Comparison of ENCODE assay signal across 8 mouse cellular contexts in the genomic region with DNA sequence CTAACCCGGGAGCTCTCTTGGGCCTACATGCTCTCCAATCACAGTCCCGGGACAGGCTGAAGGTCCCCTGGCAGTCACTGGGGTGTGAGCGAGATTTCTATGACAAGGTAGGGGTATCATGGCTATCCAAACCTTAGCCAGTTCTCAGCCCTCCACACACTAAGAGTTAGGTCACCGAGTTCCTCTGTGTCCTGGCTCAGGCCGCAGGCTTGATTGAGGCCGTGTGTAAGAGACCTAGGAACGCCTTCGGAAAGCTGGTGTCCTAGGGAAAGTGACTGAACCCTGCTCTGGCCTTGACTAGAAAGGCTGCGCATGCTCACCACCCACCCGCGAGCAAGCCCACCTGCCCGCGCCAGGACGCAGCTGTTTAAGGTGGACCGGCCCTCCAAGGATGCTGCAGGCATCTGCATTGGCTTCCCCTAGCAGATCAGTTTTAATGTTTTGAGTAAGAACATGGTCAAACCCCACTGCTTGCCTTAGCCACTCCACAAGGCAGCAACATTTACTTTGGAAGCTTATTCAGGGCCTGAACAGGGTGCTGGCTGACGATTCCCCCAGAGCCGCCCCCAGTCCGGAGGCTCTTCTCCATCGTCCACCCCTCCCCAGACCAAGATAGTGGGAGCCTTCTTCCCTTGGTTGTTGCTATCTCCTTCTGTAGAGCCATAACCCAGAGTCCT. TPM values are rescaled to one million over a fixed set of nuclear protein-coding genes. Genes with fewer than 3 reads are reported as not detected.
DNase-seq lines count a peak whose midpoint lies in the region; ATAC-seq and TF ChIP-seq lines count a peak whose summit lies in the region.

No protein-coding gene starts in this region.

- DNase-seq in CD4-positive, CD25-positive, alpha-beta regulatory T cell, adult 2 months (ENCODE audit: low read depth, low spot score), result peak; percentile 33
- DNase-seq in adrenal gland, postnatal 25 days, result peak; percentile 72
- peak; percentile 85 for DNase-seq in embryonic facial prominence, embryonic 14.5 days (ENCODE audit: low spot score)
- peak; percentile 78 for DNase-seq in kidney, postnatal 0 days (ENCODE audit: low spot score)
- DNase-seq in neural tube, embryonic 11.5 days (ENCODE audit: low spot score), result peak; percentile 71
- DNase-seq in thymus, postnatal 10 days (ENCODE audit: low spot score in 2 of 2), result peak; percentile 48 to 49

- H3K9ac ChIP-seq in embryonic facial prominence, embryonic 14.5 days (ENCODE audit: low read depth, low read length), result peak overlapping the region; percentile 89
- peak overlapping the region; percentile 86 for H3K9ac ChIP-seq in heart, embryonic 14.5 days (ENCODE audit: low read length)
- H3K9ac ChIP-seq in kidney, postnatal 0 days (ENCODE audit: low read depth, low read length), result peak overlapping the region; percentile 76
- H3K9ac ChIP-seq in liver, embryonic 15.5 days, result peak overlapping the region; percentile 45
- peak overlapping the region; percentile 72 for H3K9ac ChIP-seq in neural tube, embryonic 11.5 days (ENCODE audit: low read length)

- peaks cover 27% of the 10 kb centered on the region for H3K36me3 ChIP-seq in embryonic facial prominence, embryonic 14.5 days (ENCODE audit: control insufficient read depth, insufficient read depth, low read length)
- peaks cover 33% of the 10 kb centered on the region for H3K36me3 ChIP-seq in heart, embryonic 14.5 days (ENCODE audit: control insufficient read depth, insufficient read depth, low read length)
- H3K36me3 ChIP-seq in kidney, postnatal 0 days (ENCODE audit: insufficient read depth, low read length), result peaks cover 12% of the 10 kb centered on the region
- H3K36me3 ChIP-seq in liver, embryonic 15.5 days (replicated peaks), result peaks cover 27% of the 10 kb centered on the region
- H3K36me3 ChIP-seq in neural tube, embryonic 11.5 days (ENCODE audit: control insufficient read depth, insufficient read depth, low read length), result peaks cover 1% of the 10 kb centered on the region

- H3K27ac ChIP-seq in embryonic facial prominence, embryonic 14.5 days (replicated peaks; ENCODE audit: low read depth, low read length), result peak overlapping the region; percentile 90
- H3K27ac ChIP-seq in heart, embryonic 14.5 days (replicated peaks in 1 of 2; ENCODE audit: control insufficient read depth in 1 of 2, insufficient read depth in 1 of 2, low read depth in 2 of 2, low read length in 2 of 2), result peak overlapping the region; percentile 92 to 93
- H3K27ac ChIP-seq in kidney, postnatal 0 days, result peak overlapping the region; percentile 88
- peak overlapping the region; percentile 6; the same call in 1 of the 2 replicates for H3K27ac ChIP-seq in liver, embryonic 15.5 days (replicated peaks)
- peak overlapping the region; percentile 80 for H3K27ac ChIP-seq in neural tube, embryonic 11.5 days (ENCODE audit: low read depth, low read length)

- 5% methylated on average over 19 of the region's 19 CpGs for WGBS in embryonic facial prominence, embryonic 14.5 days
- 5% methylated on average over 19 of the region's 19 CpGs for WGBS in heart, embryonic 14.5 days
- 1% methylated on average over 19 of the region's 19 CpGs for WGBS in kidney, postnatal 0 days
- WGBS in liver, embryonic 15.5 days (ENCODE audit: insufficient replicate concordance), result 11% methylated on average over 19 of the region's 19 CpGs
- 5% methylated on average over 19 of the region's 19 CpGs for WGBS in neural tube, embryonic 11.5 days

- ATAC-seq in embryonic facial prominence, embryonic 14.5 days (ENCODE audit: low read depth), result peak; percentile 85
- peak; percentile 65 for ATAC-seq in heart, embryonic 14.5 days (ENCODE audit: insufficient number of reproducible peaks, insufficient read depth, low FRiP score, low read depth)
- ATAC-seq in kidney, postnatal 0 days (replicated peaks; ENCODE audit: low FRiP score, low read depth), result peak; percentile 52
- ATAC-seq in liver, embryonic 15.5 days (ENCODE audit: insufficient read depth), result peak; percentile 40
- ATAC-seq in neural tube, embryonic 11.5 days (ENCODE audit: insufficient read depth, low FRiP score, low TSS enrichment), result peak; percentile 57

- H3K27me3 ChIP-seq in embryonic facial prominence, embryonic 14.5 days (replicated peaks; ENCODE audit: control insufficient read depth, insufficient read depth, low read length), result no peaks in the 10 kb centered on the region
- no peaks in the 10 kb centered on the region for H3K27me3 ChIP-seq in heart, embryonic 14.5 days (ENCODE audit: control insufficient read depth, insufficient read depth, low read length)
- no peaks in the 10 kb centered on the region for H3K27me3 ChIP-seq in kidney, postnatal 0 days (ENCODE audit: insufficient read depth, low read length)
- peaks cover 39% of the 10 kb centered on the region for H3K27me3 ChIP-seq in liver, embryonic 15.5 days
- no peaks in the 10 kb centered on the region for H3K27me3 ChIP-seq in neural tube, embryonic 11.5 days (ENCODE audit: control insufficient read depth, insufficient read depth, low read length)

- peak overlapping the region; percentile 75 for H3K4me2 ChIP-seq in embryonic facial prominence, embryonic 14.5 days (ENCODE audit: low read depth, low read length)
- H3K4me2 ChIP-seq in heart, embryonic 14.5 days (ENCODE audit: low read length), result peak overlapping the region; percentile 85
- H3K4me2 ChIP-seq in kidney, postnatal 0 days (ENCODE audit: low read length), result peak overlapping the region; percentile 92
- peak overlapping the region; percentile 71 for H3K4me2 ChIP-seq in liver, embryonic 15.5 days
- peak overlapping the region; percentile 60 for H3K4me2 ChIP-seq in neural tube, embryonic 11.5 days (ENCODE audit: low read depth)

- no peak for TF ChIP-seq CTCF in kidney, postnatal 0 days (IDR thresholded peaks at IDR 0.05; ENCODE audit: low read depth)

- H3K9me3 ChIP-seq in embryonic facial prominence, embryonic 14.5 days (ENCODE audit: control insufficient read depth, low read length), result no peaks in the 10 kb centered on the region
- H3K9me3 ChIP-seq in heart, embryonic 14.5 days (ENCODE audit: control insufficient read depth, low read length), result no peaks in the 10 kb centered on the region
- no peaks in the 10 kb centered on the region for H3K9me3 ChIP-seq in kidney, postnatal 0 days (replicated peaks; ENCODE audit: low read length)
- no peaks in the 10 kb centered on the region for H3K9me3 ChIP-seq in liver, embryonic 15.5 days (replicated peaks)
- H3K9me3 ChIP-seq in neural tube, embryonic 11.5 days (ENCODE audit: control insufficient read depth, low read length), result no peaks in the 10 kb centered on the region

- peaks cover 16% of the 10 kb centered on the region for H3K4me1 ChIP-seq in embryonic facial prominence, embryonic 14.5 days (ENCODE audit: control insufficient read depth, insufficient read depth, low read length)
- H3K4me1 ChIP-seq in heart, embryonic 14.5 days (ENCODE audit: control insufficient read depth in 2 of 2, insufficient read depth in 2 of 2, low read length in 2 of 2), result peaks cover 21 to 40% of the 10 kb centered on the region in 2 experiments
- H3K4me1 ChIP-seq in kidney, postnatal 0 days (replicated peaks; ENCODE audit: insufficient read depth, low read length), result peaks cover 22% of the 10 kb centered on the region
- H3K4me1 ChIP-seq in liver, embryonic 15.5 days (replicated peaks), result peaks cover 35% of the 10 kb centered on the region
- peaks cover 5% of the 10 kb centered on the region for H3K4me1 ChIP-seq in neural tube, embryonic 11.5 days (ENCODE audit: control insufficient read depth, insufficient read depth, low read length)

- peak overlapping the region; percentile 89 for H3K4me3 ChIP-seq in embryonic facial prominence, embryonic 14.5 days (ENCODE audit: low read depth, low read length)
- peak overlapping the region; percentile 83 to 88 for H3K4me3 ChIP-seq in heart, embryonic 14.5 days (ENCODE audit: control insufficient read depth in 1 of 2, insufficient read depth in 1 of 2, low read depth in 1 of 2, low read length in 2 of 2)
- peak overlapping the region; percentile 75 for H3K4me3 ChIP-seq in kidney, postnatal 0 days (replicated peaks; ENCODE audit: low read depth, low read length)
- peak overlapping the region; percentile 64 for H3K4me3 ChIP-seq in liver, embryonic 15.5 days (replicated peaks)
- H3K4me3 ChIP-seq in neural tube, embryonic 11.5 days (ENCODE audit: low read depth, low read length), result peak overlapping the region; percentile 75

RNA-seq across cellular contexts. Expression of a gene that starts 0.6 kb away (rescaled TPM):
- total RNA-seq in adrenal gland, postnatal 25 days (2021), result 21.5 and 26.8 TPM in 2 replicates
- polyA plus RNA-seq in embryonic facial prominence, embryonic 14.5 days (2014; fragmentation: Nextera tagmentation; extraction: Ambion mirVana), result 23.6 and 25.4 TPM in 2 replicates
- polyA plus RNA-seq in heart, embryonic 14.5 days (2014; fragmentation: Nextera tagmentation; extraction: Ambion mirVana), result 16.4 and 22.5 TPM in 2 replicates
- polyA plus RNA-seq in kidney, postnatal 0 days (2015; fragmentation: Nextera tagmentation; extraction: Ambion mirVana), result 13.1 and 13.5 TPM in 2 replicates
- polyA plus RNA-seq in liver, embryonic 15.5 days (2015; fragmentation: Nextera tagmentation; extraction: Ambion mirVana), result 1.6 and 2.2 TPM in 2 replicates
- 13.1 and 13.6 TPM in 2 replicates for polyA plus RNA-seq in neural tube, embryonic 11.5 days (2014; fragmentation: Nextera tagmentation; extraction: Ambion mirVana)

RNA-seq across cellular contexts. Expression of a gene that starts 13.0 kb away (rescaled TPM):
- 60.1 and 63.9 TPM in 2 replicates for total RNA-seq in adrenal gland, postnatal 25 days (2021)
- polyA plus RNA-seq in embryonic facial prominence, embryonic 14.5 days (2014; fragmentation: Nextera tagmentation; extraction: Ambion mirVana), result 79.1 and 83.5 TPM in 2 replicates
- polyA plus RNA-seq in heart, embryonic 14.5 days (2014; fragmentation: Nextera tagmentation; extraction: Ambion mirVana), result 39.8 and 48.4 TPM in 2 replicates
- 53.0 and 59.2 TPM in 2 replicates for polyA plus RNA-seq in kidney, postnatal 0 days (2015; fragmentation: Nextera tagmentation; extraction: Ambion mirVana)
- 51.7 and 56.5 TPM in 2 replicates for polyA plus RNA-seq in liver, embryonic 15.5 days (2015; fragmentation: Nextera tagmentation; extraction: Ambion mirVana)
- polyA plus RNA-seq in neural tube, embryonic 11.5 days (2014; fragmentation: Nextera tagmentation; extraction: Ambion mirVana), result 92.9 and 93.9 TPM in 2 replicates

RNA-seq across cellular contexts. Expression of a gene that starts 13.0 kb away (rescaled TPM):
- 139 and 168 TPM in 2 replicates for total RNA-seq in adrenal gland, postnatal 25 days (2021)
- polyA plus RNA-seq in embryonic facial prominence, embryonic 14.5 days (2014; fragmentation: Nextera tagmentation; extraction: Ambion mirVana), result 515 and 520 TPM in 2 replicates
- polyA plus RNA-seq in heart, embryonic 14.5 days (2014; fragmentation: Nextera tagmentation; extraction: Ambion mirVana), result 354 and 357 TPM in 2 replicates
- 457 and 487 TPM in 2 replicates for polyA plus RNA-seq in kidney, postnatal 0 days (2015; fragmentation: Nextera tagmentation; extraction: Ambion mirVana)
- 210 and 237 TPM in 2 replicates for polyA plus RNA-seq in liver, embryonic 15.5 days (2015; fragmentation: Nextera tagmentation; extraction: Ambion mirVana)
- polyA plus RNA-seq in neural tube, embryonic 11.5 days (2014; fragmentation: Nextera tagmentation; extraction: Ambion mirVana), result 953 and 1,053 TPM in 2 replicates

RNA-seq across cellular contexts. Expression of a gene that starts 17.8 kb away (rescaled TPM):
- not detected in 2 replicates for total RNA-seq in adrenal gland, postnatal 25 days (2021)
- polyA plus RNA-seq in embryonic facial prominence, embryonic 14.5 days (2014; fragmentation: Nextera tagmentation; extraction: Ambion mirVana), result not detected in 2 replicates
- polyA plus RNA-seq in heart, embryonic 14.5 days (2014; fragmentation: Nextera tagmentation; extraction: Ambion mirVana), result 0.30 TPM in 1 of 2 replicates, not detected in the other
- polyA plus RNA-seq in kidney, postnatal 0 days (2015; fragmentation: Nextera tagmentation; extraction: Ambion mirVana), result not detected in 2 replicates
- polyA plus RNA-seq in liver, embryonic 15.5 days (2015; fragmentation: Nextera tagmentation; extraction: Ambion mirVana), result not detected in 2 replicates
- not detected in 2 replicates for polyA plus RNA-seq in neural tube, embryonic 11.5 days (2014; fragmentation: Nextera tagmentation; extraction: Ambion mirVana)

RNA-seq across cellular contexts. Expression of a gene that starts 22.6 kb away (rescaled TPM):
- not detected in 2 replicates for total RNA-seq in adrenal gland, postnatal 25 days (2021)
- polyA plus RNA-seq in embryonic facial prominence, embryonic 14.5 days (2014; fragmentation: Nextera tagmentation; extraction: Ambion mirVana), result 1.2 and 6.5 TPM in 2 replicates
- polyA plus RNA-seq in heart, embryonic 14.5 days (2014; fragmentation: Nextera tagmentation; extraction: Ambion mirVana), result 0.88 and 3.6 TPM in 2 replicates
- 0.91 and 3.0 TPM in 2 replicates for polyA plus RNA-seq in kidney, postnatal 0 days (2015; fragmentation: Nextera tagmentation; extraction: Ambion mirVana)
- not detected in 2 replicates for polyA plus RNA-seq in liver, embryonic 15.5 days (2015; fragmentation: Nextera tagmentation; extraction: Ambion mirVana)
- polyA plus RNA-seq in neural tube, embryonic 11.5 days (2014; fragmentation: Nextera tagmentation; extraction: Ambion mirVana), result 3.6 and 9.2 TPM in 2 replicates

Comparison
In these comparisons a context has a peak if more than half of its experiments do, and no peak if none do; other contexts are left out.
1. Peak in every context shown above with its lines: DNase-seq, ATAC-seq, H3K4me3 ChIP-seq and H3K27ac ChIP-seq.
2. DNase-seq: peak in every context shown above with its lines; median percentile 85 in embryonic facial prominence, embryonic 14.5 days; 78 in kidney, postnatal 0 days; 72 in adrenal gland, postnatal 25 days; 71 in neural tube, embryonic 11.5 days; 48 in thymus, postnatal 10 days; 33 in CD4-positive, CD25-positive, alpha-beta regulatory T cell, adult 2 months.
3. H3K27ac ChIP-seq: peak in every context shown above with its lines; median percentile 92 in heart, embryonic 14.5 days; 90 in embryonic facial prominence, embryonic 14.5 days; 88 in kidney, postnatal 0 days; 80 in neural tube, embryonic 11.5 days; 6 in liver, embryonic 15.5 days.